Mouse (Mus musculus): ENCODE measurements around the gene Armc9.
A peak's percentile ranks its signal among the peaks of the same experiment; 100 is the strongest.

The Armc9 gene

DNA sequence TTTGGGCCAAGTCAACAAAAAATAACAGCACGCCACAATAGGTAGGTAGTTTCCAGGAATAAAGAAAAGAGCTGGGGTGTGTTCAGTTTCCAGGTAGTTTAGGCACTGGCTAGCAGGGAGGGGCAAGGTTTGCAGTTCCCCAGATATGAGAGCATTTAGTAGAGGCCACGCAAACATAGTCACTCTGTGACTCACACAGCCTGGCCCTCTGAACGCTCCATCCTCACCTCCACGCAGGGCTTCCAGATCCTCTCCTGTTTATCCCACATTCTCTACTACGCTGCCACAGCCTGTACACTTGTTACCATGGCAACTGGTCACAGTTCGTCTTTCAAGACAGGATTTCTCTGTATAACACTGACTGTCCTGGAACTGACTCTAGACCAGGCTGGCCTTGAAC, 70.6 kb downstream of the Armc9 start:
- DNase-seq (ENCODE audit: low spot score in 2 of 2), result no peak

GRCm38 (mm10) chr1:86228653-86229052, 74.1 kb downstream of the Armc9 start:
- DNase-seq (ENCODE audit: low spot score in 2 of 2), result peak in 1 of 2 experiments; percentile 7

DNA sequence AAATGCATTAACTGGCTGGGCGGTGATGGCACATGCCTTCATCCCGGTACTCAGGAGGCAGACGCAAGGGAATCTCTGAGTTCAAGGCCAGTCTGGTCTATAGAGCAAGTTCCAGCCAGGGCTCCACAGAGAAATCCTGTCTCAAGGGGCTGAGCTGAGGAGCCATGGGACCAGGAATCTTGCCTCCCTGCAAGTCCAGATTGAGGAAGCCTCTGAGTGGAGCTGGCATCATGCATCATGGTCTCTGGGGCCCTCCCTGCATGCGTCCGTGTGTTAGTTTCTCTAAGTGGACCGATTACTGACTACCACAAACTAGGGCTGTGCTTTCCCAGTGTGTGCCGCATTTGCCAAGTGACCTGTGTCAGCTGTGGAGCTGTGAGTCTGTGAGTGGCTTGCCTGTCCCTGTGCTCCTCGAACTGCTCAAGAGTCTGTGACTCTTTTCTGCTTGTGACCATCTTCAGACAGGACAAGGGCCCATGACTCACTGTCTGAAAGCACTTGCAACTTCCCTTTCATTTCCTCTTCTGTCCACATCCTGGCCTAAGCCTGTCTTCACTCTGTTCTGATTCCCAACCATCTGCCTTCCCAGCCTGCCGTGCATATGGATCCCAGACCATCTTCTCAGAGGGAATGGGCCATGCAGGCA, 74.7 kb downstream of the Armc9 start:
- DNase-seq (ENCODE audit: low spot score in 2 of 2), result no peak

DNA sequence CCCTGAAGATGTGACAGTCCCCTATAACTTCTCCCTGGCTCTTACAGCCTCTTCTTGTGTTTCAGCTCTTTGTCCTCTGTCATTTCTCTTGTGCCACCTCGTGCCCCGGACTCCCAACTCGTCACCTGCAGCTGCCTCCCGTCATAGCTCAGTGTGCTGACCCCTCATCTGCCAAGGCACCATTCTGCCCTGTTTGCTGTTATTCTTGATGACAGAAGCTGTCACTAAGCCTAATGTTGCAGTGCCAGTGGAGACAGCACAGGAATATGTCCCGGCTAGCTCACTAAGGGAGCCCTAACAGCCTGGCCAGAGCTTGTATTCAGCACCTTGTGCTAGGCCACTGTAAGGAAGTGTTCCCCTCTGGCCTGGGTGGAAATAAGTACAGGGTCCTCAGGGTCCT, 78.1 kb downstream of the Armc9 start:
- no peak for DNase-seq (ENCODE audit: low spot score in 2 of 2)

DNA sequence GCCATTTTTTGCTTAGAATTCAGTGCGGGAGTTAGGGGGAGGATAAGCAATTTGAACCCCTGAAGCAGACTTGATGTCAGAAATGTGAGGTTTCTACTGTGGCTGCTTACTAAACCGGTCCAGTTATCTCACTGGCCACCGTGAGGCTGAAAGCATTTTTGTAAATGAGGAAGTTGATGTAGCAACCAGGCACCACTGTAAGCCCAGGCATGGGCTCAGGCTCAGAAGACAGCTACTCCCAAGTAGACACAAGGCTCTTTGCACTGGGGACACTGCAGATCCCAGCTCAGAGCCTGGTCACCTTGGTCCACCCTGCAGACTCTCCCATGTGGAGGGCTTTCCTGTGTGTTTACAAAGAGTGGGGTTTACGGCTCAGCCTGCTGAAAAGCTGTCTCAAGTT, 79.2 kb downstream of the Armc9 start:
- no peak for DNase-seq (ENCODE audit: low spot score in 2 of 2)

GRCm38 (mm10) chr1:86235118-86235517, 80.5 kb downstream of the Armc9 start:
- no peak for DNase-seq (ENCODE audit: low spot score in 2 of 2)

DNA sequence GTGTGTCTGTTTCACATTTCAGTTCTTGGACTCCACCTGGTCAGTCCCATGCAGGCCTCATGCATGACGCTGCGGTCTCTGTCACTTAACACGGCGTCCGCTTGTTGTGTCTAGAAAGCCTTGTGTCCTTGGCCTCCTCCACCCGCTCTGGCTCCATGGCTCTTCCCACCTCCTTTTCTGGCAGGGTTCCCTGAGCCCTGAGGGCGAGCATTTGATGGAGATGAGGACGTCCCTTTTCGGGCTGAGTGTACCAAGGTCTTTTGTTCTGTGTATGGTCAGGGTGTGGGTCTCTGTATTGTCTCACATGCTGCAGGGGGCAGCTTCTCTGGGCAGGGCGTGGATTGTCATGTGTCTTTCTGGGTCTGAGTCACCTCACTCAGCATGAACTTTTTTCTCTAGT, 81.9 kb downstream of the Armc9 start:
- no peak for DNase-seq (ENCODE audit: low spot score in 2 of 2)

DNA sequence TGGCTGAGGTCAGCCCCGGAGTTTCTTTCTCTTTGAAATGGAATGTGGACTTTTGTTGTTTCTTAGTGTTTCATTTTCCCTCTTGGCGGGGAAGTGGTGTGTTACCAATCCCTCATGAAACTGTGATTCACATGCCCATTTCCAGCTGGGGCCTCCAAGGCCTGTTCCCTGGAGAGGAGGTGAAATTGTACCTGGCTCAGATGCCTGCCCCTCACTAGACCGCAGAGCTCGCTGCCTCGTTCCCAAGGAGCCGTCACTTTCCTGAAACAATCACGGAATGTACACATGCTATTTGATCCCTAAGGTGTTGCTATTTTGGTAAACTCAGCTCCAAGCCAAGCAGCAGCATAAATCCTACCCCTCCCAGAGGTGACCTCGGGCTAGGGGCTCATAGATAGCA, 84.4 kb downstream of the Armc9 start:
- no peak for DNase-seq (ENCODE audit: low spot score in 2 of 2)

GRCm38 (mm10) chr1:86239871-86240270, 85.3 kb downstream of the Armc9 start:
- DNase-seq (ENCODE audit: low spot score in 2 of 2), result no peak

DNA sequence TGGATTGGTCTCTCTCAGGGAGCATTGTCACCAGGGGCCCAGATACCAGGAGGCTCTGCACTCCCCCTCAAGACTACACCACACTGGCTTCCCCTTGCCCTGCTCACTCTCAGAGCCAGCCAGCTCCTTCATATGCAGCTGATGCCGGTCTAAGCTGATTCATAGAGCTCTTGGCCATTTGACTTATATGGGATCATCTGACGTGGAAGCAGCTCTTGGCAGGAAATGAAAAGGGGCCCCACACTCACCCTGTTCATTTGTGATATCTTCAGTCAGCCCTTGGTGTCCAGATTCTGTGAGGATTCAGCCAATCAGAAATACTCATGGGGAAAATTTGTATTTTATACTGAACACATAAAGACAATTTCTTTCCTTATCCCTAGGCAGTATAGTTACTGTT, 86.4 kb downstream of the Armc9 start:
- no peak for DNase-seq (ENCODE audit: low spot score in 2 of 2)

GRCm38 (mm10) chr1:86243490-86243889, 88.9 kb downstream of the Armc9 start:
- DNase-seq (ENCODE audit: low spot score in 2 of 2), result no peak

DNA sequence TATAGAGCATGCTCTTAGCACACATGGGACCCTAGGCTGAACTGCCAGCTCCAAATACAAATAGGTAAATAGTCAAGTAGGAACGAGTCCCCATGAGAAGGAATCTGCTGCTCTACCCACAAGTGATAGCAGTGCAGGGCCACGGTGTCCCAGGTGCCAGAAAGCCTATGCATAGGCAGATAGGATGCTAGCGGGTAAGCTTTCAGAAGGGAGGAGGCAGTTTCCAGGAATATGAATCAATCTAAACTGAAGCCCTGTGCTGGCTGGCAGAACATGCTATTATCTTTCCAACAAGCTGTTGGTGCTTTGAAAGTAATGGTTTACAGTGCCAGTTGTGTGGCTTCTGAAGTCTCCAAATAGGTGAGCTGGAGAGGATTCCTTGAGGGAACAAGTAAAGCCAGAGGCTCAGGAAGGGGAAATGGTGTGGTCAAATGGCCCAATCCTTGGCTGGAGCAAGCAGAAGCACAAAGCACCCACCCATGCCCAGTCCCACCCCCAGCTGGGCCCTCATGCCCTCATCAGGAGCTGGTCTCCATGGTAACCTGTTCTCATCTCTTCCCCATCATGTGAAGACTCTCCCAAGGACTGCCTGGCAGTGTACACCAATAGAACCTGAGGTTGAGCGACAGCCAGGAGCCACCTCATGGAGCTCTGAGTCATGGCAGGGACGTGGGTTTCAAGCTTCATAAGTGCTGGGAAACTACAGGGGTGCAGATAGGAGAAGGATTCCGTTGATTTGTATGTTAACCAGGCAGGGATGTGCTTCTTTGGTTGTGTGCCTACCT, 90.9 kb downstream of the Armc9 start:
- DNase-seq (ENCODE audit: low spot score in 2 of 2), result no peak

- DNase-seq (ENCODE audit: low spot score in 2 of 2), result no peak
Measured at GRCm38 (mm10) chr1:86253410-86253809, 98.8 kb downstream of the Armc9 start.

- no peak for DNase-seq (ENCODE audit: low spot score in 2 of 2)
Measured at GRCm38 (mm10) chr1:86256311-86256710, 101.7 kb downstream of the Armc9 start.

DNA sequence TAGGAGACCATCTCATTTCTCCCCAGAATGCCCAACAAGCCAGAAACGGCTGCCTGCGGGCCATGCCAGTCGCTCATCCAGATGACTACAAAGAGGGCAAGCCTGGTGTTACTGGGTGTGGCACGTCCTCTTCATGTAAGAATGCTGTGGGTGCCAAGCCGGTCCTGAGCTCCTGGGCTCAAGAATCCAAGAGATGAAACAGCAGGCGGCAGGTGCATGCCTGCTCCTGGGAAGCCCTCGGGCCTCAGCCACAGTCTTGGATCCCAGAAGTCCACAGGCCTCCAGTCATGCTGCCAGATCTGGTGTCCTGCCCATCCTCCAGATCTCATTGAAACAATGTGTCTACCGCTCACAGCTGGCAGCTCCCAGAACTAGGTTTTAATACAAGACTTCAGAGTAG, 102.6 kb downstream of the Armc9 start:
- no peak for DNase-seq (ENCODE audit: low spot score in 2 of 2)

GRCm38 (mm10) chr1:86258171-86258824, 103.7 kb downstream of the Armc9 start:
- DNase-seq (ENCODE audit: low spot score in 2 of 2), result no peak

GRCm38 (mm10) chr1:86263564-86264339, 109.2 kb downstream of the Armc9 start:
- no peak for DNase-seq (ENCODE audit: low spot score in 2 of 2)

DNA sequence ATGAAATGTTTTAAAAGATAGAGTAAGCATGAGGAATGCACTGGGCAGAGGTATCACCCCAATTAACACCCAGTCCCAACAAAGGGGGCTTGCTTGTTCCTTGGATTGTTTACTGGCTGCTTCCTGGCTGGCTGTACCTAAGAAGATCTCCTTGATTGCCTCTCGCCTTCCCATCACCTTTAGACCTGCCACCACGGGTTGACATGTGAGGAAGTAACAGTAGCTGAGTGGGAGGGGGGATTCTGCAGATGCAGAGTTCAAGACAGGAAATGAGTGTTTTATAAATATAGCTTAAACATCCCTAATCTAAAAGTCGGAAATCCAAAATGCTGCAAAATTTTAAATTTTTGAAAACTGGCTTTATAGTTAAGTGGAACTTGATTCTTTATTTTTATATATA, 110.5 kb downstream of the Armc9 start:
- peak in 1 of 2 experiments; percentile 20 for DNase-seq (ENCODE audit: low spot score in 2 of 2)

DNA sequence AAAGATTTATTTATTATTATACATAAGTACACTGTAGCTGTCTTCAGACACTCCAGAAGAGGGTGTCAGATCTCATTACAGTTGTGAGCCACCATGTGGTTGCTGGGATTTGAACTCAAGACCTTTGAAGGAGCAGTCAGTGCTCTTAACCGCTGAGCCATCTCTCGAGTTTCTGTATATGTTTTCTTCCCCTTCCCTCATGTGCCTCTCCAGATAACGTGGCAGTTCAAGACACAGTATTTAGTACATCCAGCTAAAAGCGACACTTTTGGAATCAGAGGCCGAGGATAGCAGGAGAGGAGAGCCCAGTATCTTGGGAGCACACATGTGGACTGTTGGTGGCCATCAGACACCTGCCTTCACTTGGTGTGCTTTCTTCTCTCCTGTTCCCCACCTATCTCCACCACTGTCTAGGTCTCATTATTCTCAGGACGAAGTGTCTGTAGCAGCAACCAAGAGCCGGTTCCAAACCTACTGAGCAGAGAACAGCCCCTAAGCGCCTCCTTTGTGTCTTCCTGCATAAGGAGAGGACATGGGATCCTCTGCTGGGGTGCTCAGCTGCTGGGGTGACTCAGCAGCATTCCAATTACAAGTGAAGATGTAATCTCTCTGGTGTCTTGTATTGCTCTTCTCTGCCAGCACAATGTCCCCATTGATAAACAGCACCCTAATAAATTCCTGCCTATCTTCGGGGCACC, 114.1 kb downstream of the Armc9 start:
- no peak for DNase-seq (ENCODE audit: low spot score in 2 of 2)

DNA sequence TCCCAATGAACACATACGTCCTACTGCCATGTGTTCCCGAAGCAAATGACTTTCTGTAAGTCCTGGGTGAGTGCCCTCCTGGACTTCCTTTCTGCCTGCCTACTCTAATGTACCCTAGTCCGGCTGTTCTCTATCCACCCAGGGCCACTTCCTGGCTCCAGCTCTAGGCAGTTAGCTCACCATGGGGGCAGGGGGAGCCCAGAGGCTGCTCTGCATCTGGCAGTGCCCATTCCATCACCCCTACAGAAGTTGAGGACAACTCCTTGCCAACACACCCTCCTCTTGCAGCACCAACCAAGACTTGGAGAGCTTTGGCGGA, 114.6 kb downstream of the Armc9 start:
- no peak for DNase-seq (ENCODE audit: low spot score in 2 of 2)

GRCm38 (mm10) chr1:86271707-86272106, 117.1 kb downstream of the Armc9 start:
- DNase-seq (ENCODE audit: low spot score in 2 of 2), result no peak

GRCm38 (mm10) chr1:86277055-86277454, 122.5 kb downstream of the Armc9 start:
- no peak for DNase-seq (ENCODE audit: low spot score in 2 of 2)
